Mouse (Mus musculus) heart, embryonic 11.5 days (tissue): ENCODE data around the gene Rb1. TPM values are rescaled to one million over a fixed set of nuclear protein-coding genes. Genes with fewer than 3 reads are reported as not detected.

Source experiments
- ATAC-seq: fragments of 200-750 bp; cut with Nextera tagmentation; replicated peaks from 2 replicates; pipeline ENCODE4 v1.8.0; 2017; ENCODE audit warnings: moderate library complexity; ENCODE audit not compliant: insufficient number of reproducible peaks, low FRiP score, low TSS enrichment
- H3K27ac ChIP-seq: fragments of 300-500 bp; sonication (generic); 2 replicates; pipeline ENCODE4 v1.5.1; 2014; ENCODE audit warnings: mild to moderate bottlenecking, low read depth, low read length
- H3K27me3 ChIP-seq: fragments of 300-500 bp; sonication (generic); 2 replicates; pipeline ENCODE4 v1.6.1; 2014; ENCODE audit warnings: mild to moderate bottlenecking, low read length, mixed read lengths; ENCODE audit not compliant: control insufficient read depth, insufficient read depth
- H3K36me3 ChIP-seq: fragments of 300-500 bp; sonication (generic); 2 replicates; pipeline ENCODE4 v1.6.1; 2014; ENCODE audit warnings: mild to moderate bottlenecking, low read length, moderate library complexity, mixed read lengths; ENCODE audit not compliant: control insufficient read depth, insufficient read depth
- H3K4me1 ChIP-seq: fragments of 300-500 bp; sonication (generic); 2 replicates; pipeline ENCODE4 v1.6.1; 2014; ENCODE audit warnings: low read length; ENCODE audit not compliant: control insufficient read depth, insufficient read depth
- H3K4me2 ChIP-seq: fragments of 300-500 bp; sonication (generic); 2 replicates; pipeline ENCODE4 v1.6.1; 2014; ENCODE audit warnings: mild to moderate bottlenecking, moderate library complexity
- H3K4me3 ChIP-seq: fragments of 300-500 bp; sonication (generic); 2 replicates; pipeline ENCODE4 v1.5.1; 2014; ENCODE audit warnings: low read depth, low read length
- H3K9ac ChIP-seq: fragments of 300-500 bp; sonication (generic); 2 replicates; pipeline ENCODE4 v1.6.1; 2014; ENCODE audit warnings: mild to moderate bottlenecking, low read depth, low read length, moderate library complexity
- H3K9me3 ChIP-seq: fragments of 300-500 bp; sonication (generic); replicated peaks from 2 replicates; pipeline ENCODE4 v1.6.1; 2016; ENCODE audit warnings: low read length; ENCODE audit not compliant: control insufficient read depth
- WGBS: fragments of 180-500 bp; shearing (Covaris S2); extraction: QIAGEN DNeasy Blood & Tissue Kit; methylation state at CpG from one replicate; pipeline ENCODE4 v1.1.7; 2014; ENCODE audit not compliant: insufficient replicate concordance; 5-methylcytosine and 5-hydroxymethylcytosine counted together
- polyA plus RNA-seq: library from polyadenylated mRNA; unstranded; fragments of >200 nt; fragmentation: Nextera tagmentation; extraction: Ambion mirVana; gene quantifications from 2 replicates; pipeline ENCODE4 v1.2.1, GENCODE M21; 2014

Gene Rb1
- polyA plus RNA-seq, 1 experiment from 2014 or later, result 15.6 TPM

DNA sequence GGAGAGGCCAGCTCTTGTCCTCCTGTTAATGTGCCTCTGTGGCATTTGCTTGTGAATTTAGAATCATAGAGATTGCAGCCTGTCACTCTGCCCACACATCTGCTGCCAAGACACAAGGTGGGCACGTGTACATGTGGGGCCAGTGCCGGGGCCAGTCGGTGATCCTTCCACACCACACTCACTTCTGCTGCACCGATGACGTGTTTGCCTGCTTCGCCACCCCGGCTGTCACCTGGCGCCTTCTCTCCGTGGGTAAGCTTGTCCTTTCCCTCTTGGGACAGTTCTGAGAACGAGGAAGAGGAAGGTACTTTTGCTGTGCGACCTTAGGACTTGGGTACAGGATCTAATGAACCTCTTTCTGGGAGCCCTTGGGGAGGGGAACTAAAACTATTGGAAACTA is 152.0 kb downstream of the Rb1 start:
- peaks cover 14% of the 10 kb centered on the region for H3K36me3 ChIP-seq

GRCm38 (mm10) chr14:73172196-73173011 is 153.2 kb downstream of the Rb1 start:
- no peak overlapping the region for H3K4me3 ChIP-seq
- no peaks in the 10 kb centered on the region; the same call in 1 of the 2 replicates for H3K4me1 ChIP-seq
- no peak overlapping the region for H3K9ac ChIP-seq
- H3K27me3 ChIP-seq, result no peaks in the 10 kb centered on the region
- peaks cover 18% of the 10 kb centered on the region for H3K36me3 ChIP-seq
- H3K27ac ChIP-seq, result no peak overlapping the region
- ATAC-seq, result no peak
- no peak overlapping the region for H3K4me2 ChIP-seq
- WGBS, result 80% methylated on average over 12 of the region's 12 CpGs
- H3K9me3 ChIP-seq, result no peaks in the 10 kb centered on the region

More for the DNA sequence above, 152.0 kb downstream of the Rb1 start:
- H3K4me3 ChIP-seq, result no peak overlapping the region
- no peaks in the 10 kb centered on the region for H3K9me3 ChIP-seq
- no peak overlapping the region for H3K4me2 ChIP-seq
- no peak overlapping the region for H3K27ac ChIP-seq
- ATAC-seq, result no peak
- no peaks in the 10 kb centered on the region for H3K27me3 ChIP-seq
- 87% methylated on average over 11 of the region's 11 CpGs for WGBS
- no peaks in the 10 kb centered on the region; the same call in 1 of the 2 replicates for H3K4me1 ChIP-seq
- no peak overlapping the region for H3K9ac ChIP-seq

GRCm38 (mm10) chr14:73169926-73170844 is 155.4 kb downstream of the Rb1 start:
- ATAC-seq, result no peak
- peaks cover 19% of the 10 kb centered on the region for H3K36me3 ChIP-seq

DNA sequence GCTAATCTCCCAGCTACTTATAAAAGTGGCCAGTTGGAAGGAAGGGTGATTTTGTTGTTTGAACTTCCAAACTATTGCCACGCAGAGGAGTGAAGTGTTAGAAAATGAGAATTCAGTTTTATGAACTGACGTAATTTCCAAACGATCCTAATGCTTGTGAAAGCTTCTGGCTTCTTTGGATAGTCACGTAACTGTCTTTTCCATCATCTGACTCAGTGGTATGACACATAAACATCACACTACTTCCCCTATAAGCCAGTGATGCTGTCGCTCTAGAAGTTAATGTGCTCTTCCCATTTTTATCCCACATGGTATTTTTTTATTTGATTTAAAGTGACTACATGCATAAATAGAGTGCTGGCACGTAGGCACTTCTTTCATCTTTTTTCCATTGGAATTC is 157.0 kb downstream of the Rb1 start:
- H3K27me3 ChIP-seq, result no peaks in the 10 kb centered on the region
- H3K36me3 ChIP-seq, result peaks cover 27% of the 10 kb centered on the region
- no peak for ATAC-seq
- no peak overlapping the region for H3K27ac ChIP-seq
- 86% methylated on average over 6 of the region's 6 CpGs for WGBS
- no peaks in the 10 kb centered on the region for H3K4me1 ChIP-seq
- no peak overlapping the region for H3K4me3 ChIP-seq
- no peak overlapping the region for H3K9ac ChIP-seq
- H3K4me2 ChIP-seq, result no peak overlapping the region
- H3K9me3 ChIP-seq, result no peaks in the 10 kb centered on the region

More at GRCm38 (mm10) chr14:73169926-73170844, 155.4 kb downstream of the Rb1 start:
- H3K4me1 ChIP-seq, result no peaks in the 10 kb centered on the region; the same call in 1 of the 2 replicates
- H3K27ac ChIP-seq, result no peak overlapping the region
- no peak overlapping the region for H3K4me3 ChIP-seq
- H3K27me3 ChIP-seq, result no peaks in the 10 kb centered on the region
- H3K9me3 ChIP-seq, result no peaks in the 10 kb centered on the region
- WGBS, result 85% methylated on average over 13 of the region's 13 CpGs
- no peak overlapping the region for H3K9ac ChIP-seq
- H3K4me2 ChIP-seq, result no peak overlapping the region

DNA sequence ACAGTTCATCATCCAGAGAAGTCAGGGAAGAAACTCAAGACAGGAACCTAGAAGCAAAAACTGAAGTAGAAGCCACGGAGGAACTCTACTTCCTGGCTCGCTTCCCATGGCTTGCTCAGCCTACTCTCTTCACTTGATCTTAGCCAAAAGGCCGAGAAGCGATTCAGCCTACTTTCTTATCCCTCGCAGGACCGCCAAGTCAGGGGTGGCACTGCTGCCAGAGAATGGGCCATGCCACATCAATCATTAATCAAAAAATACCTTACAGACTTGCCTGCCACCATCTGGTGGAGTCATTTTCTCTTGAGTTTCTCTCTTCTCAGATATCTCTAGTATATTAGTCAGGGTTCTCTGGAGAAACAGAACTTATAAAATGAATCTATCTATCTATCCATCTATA is 160.5 kb downstream of the Rb1 start:
- peaks cover 36% of the 10 kb centered on the region for H3K36me3 ChIP-seq
- H3K4me3 ChIP-seq, result no peak overlapping the region
- no peaks in the 10 kb centered on the region for H3K4me1 ChIP-seq
- H3K4me2 ChIP-seq, result no peak overlapping the region
- no peak for ATAC-seq
- H3K9ac ChIP-seq, result no peak overlapping the region
- H3K27me3 ChIP-seq, result no peaks in the 10 kb centered on the region
- H3K27ac ChIP-seq, result no peak overlapping the region
- 87% methylated on average over 6 of the region's 6 CpGs for WGBS
- no peaks in the 10 kb centered on the region for H3K9me3 ChIP-seq

DNA sequence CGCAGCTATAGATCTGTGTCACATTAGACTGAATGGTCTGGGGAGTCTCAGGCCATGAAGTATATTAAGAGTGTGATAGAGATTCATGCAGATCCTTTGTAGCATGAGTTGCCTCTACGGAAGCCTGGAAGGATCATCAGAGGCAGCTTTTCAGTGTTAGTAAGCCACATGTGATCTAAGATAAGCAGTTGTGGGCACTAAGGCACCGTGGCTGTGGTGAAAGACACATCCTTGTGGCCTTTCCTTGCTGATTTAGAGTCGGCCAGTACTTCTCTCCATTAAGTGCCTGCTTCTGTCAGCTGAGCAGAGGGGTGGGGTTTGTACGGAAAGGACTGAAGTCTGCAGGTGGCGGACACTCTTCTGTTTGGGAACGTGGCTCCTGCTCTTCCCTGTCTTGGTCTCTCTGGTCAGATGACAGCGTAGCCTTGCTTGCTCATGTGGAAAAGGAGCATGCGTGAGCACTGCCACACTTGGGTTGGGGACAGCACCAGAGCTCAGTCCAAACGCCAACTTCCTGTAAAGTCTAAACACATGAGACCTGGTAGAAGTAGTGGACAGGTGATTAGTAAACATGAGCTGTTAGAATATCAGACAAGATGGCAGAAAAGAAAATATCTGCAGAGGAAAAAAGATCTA is 162.1 kb downstream of the Rb1 start:
- H3K27me3 ChIP-seq, result no peaks in the 10 kb centered on the region
- H3K9me3 ChIP-seq, result no peaks in the 10 kb centered on the region
- 82% methylated on average over 10 of the region's 10 CpGs for WGBS
- no peak for ATAC-seq
- H3K27ac ChIP-seq, result no peak overlapping the region
- no peak overlapping the region for H3K4me3 ChIP-seq
- no peak overlapping the region for H3K9ac ChIP-seq
- no peak overlapping the region for H3K4me2 ChIP-seq
- H3K36me3 ChIP-seq, result peaks cover 31% of the 10 kb centered on the region
- H3K4me1 ChIP-seq, result no peaks in the 10 kb centered on the region

- no peaks in the 10 kb centered on the region for H3K4me1 ChIP-seq
- H3K9me3 ChIP-seq, result no peaks in the 10 kb centered on the region
- no peaks in the 10 kb centered on the region for H3K27me3 ChIP-seq
- H3K27ac ChIP-seq, result no peak overlapping the region
- peaks cover 31% of the 10 kb centered on the region for H3K36me3 ChIP-seq
- H3K4me2 ChIP-seq, result no peak overlapping the region
- no peak for ATAC-seq
- no peak overlapping the region for H3K9ac ChIP-seq
- WGBS, result 90% methylated on average over 13 of the region's 13 CpGs
- H3K4me3 ChIP-seq, result no peak overlapping the region
Observed at GRCm38 (mm10) chr14:73162192-73162800, 163.3 kb downstream of the Rb1 start.

DNA sequence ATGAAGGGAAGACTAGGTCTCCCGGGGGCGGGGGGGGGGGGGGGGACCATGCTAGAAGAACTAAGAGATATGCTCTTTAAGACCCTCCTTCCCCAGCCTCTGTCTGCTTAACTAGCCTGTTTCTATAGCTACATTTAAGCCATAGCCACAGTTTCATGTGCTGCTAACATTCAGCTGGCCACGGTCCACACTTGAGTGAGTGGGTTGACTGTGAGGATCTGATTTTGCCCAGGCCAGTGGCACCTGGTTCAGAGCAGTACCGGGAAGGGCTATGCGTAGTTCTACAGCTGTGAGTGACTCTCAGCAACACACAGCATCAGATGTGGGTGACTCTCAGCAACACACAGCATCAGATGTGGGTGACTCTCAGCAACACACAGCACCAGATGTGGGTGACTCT is 164.3 kb downstream of the Rb1 start:
- Histone ChIP-seq H3K4me1 (no peaks in the 10 kb centered on the region), H3K27ac (no peak overlapping the region), H3K9ac (no peak overlapping the region), H3K9me3 (no peaks in the 10 kb centered on the region), H3K4me2 (no peak overlapping the region), H3K4me3 (no peak overlapping the region), H3K27me3 (no peaks in the 10 kb centered on the region), H3K36me3 (peaks cover 27% of the 10 kb centered on the region)
- 93% methylated on average over 4 of the region's 5 CpGs for WGBS
- ATAC-seq, result no peak
